Mouse (Mus musculus): ENCODE measurements around the gene Flt3l.
"Not testable (repeated sequence)": the region's sequence is repeated elsewhere in the genome, so short reads cannot be mapped to it uniquely, and the experiment has no call there.

Gene Flt3l

GRCm38 (mm10) chr7:45135993-45136567 lies at the start of gene Flt3l, which contains the start of gene Gm45713:
Flt3l (minus strand) TSS chr7:45136432.
Gm45713 (minus strand) TSS chr7:45136231.
- DNase-seq: peak; percentile 87

- DNase-seq: no peak
Observed at GRCm38 (mm10) chr7:45185921-45186320, 49.7 kb upstream of the Flt3l start.

GRCm38 (mm10) chr7:45183672-45184071 lies 47.4 kb upstream of the Flt3l start:
- no peak for DNase-seq

GRCm38 (mm10) chr7:45182606-45183005 lies 46.4 kb upstream of the Flt3l start:
- DNase-seq: no peak

- DNase-seq: peak; percentile 94
Observed at GRCm38 (mm10) chr7:45182199-45182601, 46.0 kb upstream of the Flt3l start.

- peak; percentile 54 for DNase-seq
Observed at GRCm38 (mm10) chr7:45181540-45181939, 45.3 kb upstream of the Flt3l start.

- no peak for DNase-seq
Observed at GRCm38 (mm10) chr7:45180896-45181477, 44.8 kb upstream of the Flt3l start, which contains the start of gene Pth2. Pth2 (plus strand) TSS chr7:45180995.

- no peak for DNase-seq
Observed at GRCm38 (mm10) chr7:45179469-45179868, 43.2 kb upstream of the Flt3l start, which contains the start of gene Gfy. Gfy (minus strand) TSS chr7:45179569.

- DNase-seq: no peak
Observed at GRCm38 (mm10) chr7:45178550-45178949, 42.3 kb upstream of the Flt3l start.

- DNase-seq: no peak
Observed at GRCm38 (mm10) chr7:45176356-45176755, 40.1 kb upstream of the Flt3l start.

GRCm38 (mm10) chr7:45175929-45176328 lies 39.7 kb upstream of the Flt3l start:
- DNase-seq: no peak

- no peak for DNase-seq
Observed at GRCm38 (mm10) chr7:45175398-45175797, 39.2 kb upstream of the Flt3l start.

GRCm38 (mm10) chr7:45174567-45175280 lies 38.5 kb upstream of the Flt3l start:
- DNase-seq: no peak

- not testable (repeated sequence) for DNase-seq
Observed at GRCm38 (mm10) chr7:45173772-45174171, 37.5 kb upstream of the Flt3l start.

GRCm38 (mm10) chr7:45172974-45173373 lies 36.7 kb upstream of the Flt3l start:
- no peak for DNase-seq

GRCm38 (mm10) chr7:45169495-45169894 lies 33.3 kb upstream of the Flt3l start:
- DNase-seq: no peak

GRCm38 (mm10) chr7:45168656-45169055 lies 32.4 kb upstream of the Flt3l start:
- DNase-seq: no peak

- peak; percentile 42 for DNase-seq
Observed at GRCm38 (mm10) chr7:45167761-45168445, 31.7 kb upstream of the Flt3l start.

GRCm38 (mm10) chr7:45166950-45167401 lies 30.7 kb upstream of the Flt3l start:
- DNase-seq: no peak

GRCm38 (mm10) chr7:45165701-45166100 lies 29.5 kb upstream of the Flt3l start:
- DNase-seq: no peak

GRCm38 (mm10) chr7:45164833-45165232 lies 28.6 kb upstream of the Flt3l start:
- no peak for DNase-seq

GRCm38 (mm10) chr7:45163735-45164490 lies 27.7 kb upstream of the Flt3l start, which contains the start of gene Slc17a7:
Slc17a7 (plus strand) TSS chr7:45163949.
- DNase-seq: peak; percentile 55
